Mouse (Mus musculus) heart, embryonic 13.5 days (tissue): ENCODE data around the gene Spock1. TPM values are rescaled to one million over a fixed set of nuclear protein-coding genes. Genes with fewer than 3 reads are reported as not detected.

Source experiments
- ATAC-seq: fragments of 200-750 bp; cut with Nextera tagmentation; 2 replicates; pipeline ENCODE4 v1.8.0; 2017; ENCODE audit warnings: moderate TSS enrichment; ENCODE audit not compliant: insufficient number of reproducible peaks, low FRiP score, low TSS enrichment; ENCODE audit errors: extremely low read depth
- H3K27ac ChIP-seq: fragments of 300-500 bp; sonication (generic); replicated peaks from 2 replicates; pipeline ENCODE4 v1.5.1; 2015; ENCODE audit warnings: moderate library complexity, mild to moderate bottlenecking, inconsistent platforms
- H3K27me3 ChIP-seq: fragments of 300-500 bp; sonication (generic); replicated peaks from 2 replicates; pipeline ENCODE4 v1.6.1; 2015; ENCODE audit warnings: mild to moderate bottlenecking, inconsistent platforms
- H3K36me3 ChIP-seq: fragments of 300-500 bp; sonication (generic); 2 replicates; pipeline ENCODE4 v1.6.1; 2015; ENCODE audit warnings: mild to moderate bottlenecking, inconsistent platforms
- H3K4me1 ChIP-seq: fragments of 300-500 bp; sonication (generic); 2 replicates; pipeline ENCODE4 v1.6.1; 2015; ENCODE audit warnings: inconsistent platforms
- H3K4me2 ChIP-seq: fragments of 300-500 bp; sonication (generic); 2 replicates; pipeline ENCODE4 v1.6.1; 2015; ENCODE audit warnings: inconsistent platforms, mild to moderate bottlenecking, moderate library complexity
- H3K4me3 ChIP-seq: fragments of 300-500 bp; sonication (generic); 2 replicates; pipeline ENCODE4 v1.5.1; 2015; ENCODE audit warnings: moderate library complexity, mild to moderate bottlenecking, inconsistent platforms
- H3K9ac ChIP-seq: fragments of 300-500 bp; sonication (generic); 2 replicates; pipeline ENCODE4 v1.6.1; 2015; ENCODE audit warnings: inconsistent platforms, mild to moderate bottlenecking, moderate library complexity
- H3K9me3 ChIP-seq: fragments of 300-500 bp; sonication (generic); 2 replicates; pipeline ENCODE4 v1.6.1; 2016; ENCODE audit warnings: inconsistent platforms
- WGBS: fragments of 180-500 bp; shearing (Covaris S2); methylation state at CpG from one replicate; pipeline ENCODE4 v1.1.7; 2015; ENCODE audit warnings: mixed read lengths; 5-methylcytosine and 5-hydroxymethylcytosine counted together
- polyA plus RNA-seq: library from polyadenylated mRNA; unstranded; fragments of >200 nt; fragmentation: Nextera tagmentation; extraction: Ambion mirVana; gene quantifications from 2 replicates; pipeline ENCODE4 v1.2.1, GENCODE M21; 2015

The Spock1 gene
- polyA plus RNA-seq, 1 experiment from 2014 or later = 0.31 TPM

- H3K27me3 ChIP-seq = peaks cover 29% of the 10 kb centered on the region
- ATAC-seq = no peak
- peaks cover 10% of the 10 kb centered on the region for H3K4me1 ChIP-seq
- peak overlapping the region; percentile 32; the same call in 1 of the 2 replicates for H3K27ac ChIP-seq
- no peak overlapping the region for H3K9ac ChIP-seq
- H3K36me3 ChIP-seq = no peaks in the 10 kb centered on the region
- H3K4me3 ChIP-seq = no peak overlapping the region
- H3K4me2 ChIP-seq = 0 out of 2 replicates have a peak overlapping the region, but pooled peaks have one; percentile 4
- WGBS = 39% methylated on average over 8 of the region's 8 CpGs
- no peaks in the 10 kb centered on the region for H3K9me3 ChIP-seq
Measured at GRCm38 (mm10) chr13:57536988-57537547, 371.1 kb downstream of the Spock1 start.

GRCm38 (mm10) chr13:57534325-57534724 is 373.8 kb downstream of the Spock1 start:
- Histone ChIP-seq H3K9me3 (no peaks in the 10 kb centered on the region), H3K9ac (no peak overlapping the region), H3K4me1 (peaks cover 13% of the 10 kb centered on the region), H3K4me2 (no peak overlapping the region), H3K4me3 (no peak overlapping the region), H3K36me3 (no peaks in the 10 kb centered on the region), H3K27me3 (peaks cover 27% of the 10 kb centered on the region), H3K27ac (no peak overlapping the region)
- ATAC-seq = no peak
- 80% methylated on average over 7 of the region's 7 CpGs for WGBS

- H3K9me3 ChIP-seq = no peaks in the 10 kb centered on the region
- ATAC-seq = no peak
Measured at GRCm38 (mm10) chr13:57525946-57526345, 382.2 kb downstream of the Spock1 start.

GRCm38 (mm10) chr13:57524546-57524945 is 383.6 kb downstream of the Spock1 start:
- Histone ChIP-seq H3K9ac (no peak overlapping the region), H3K27ac (no peak overlapping the region), H3K9me3 (no peaks in the 10 kb centered on the region), H3K4me3 (no peak overlapping the region), H3K36me3 (no peaks in the 10 kb centered on the region), H3K4me2 (no peak overlapping the region), H3K4me1 (peaks cover 13% of the 10 kb centered on the region), H3K27me3 (no peaks in the 10 kb centered on the region; the same call in 1 of the 2 replicates)
- WGBS = 27% methylated on average over 3 of the region's 3 CpGs
- ATAC-seq = no peak

More at GRCm38 (mm10) chr13:57525946-57526345, 382.2 kb downstream of the Spock1 start:
- Histone ChIP-seq H3K36me3 (no peaks in the 10 kb centered on the region), H3K9ac (no peak overlapping the region), H3K4me2 (no peak overlapping the region), H3K27ac (no peak overlapping the region), H3K27me3 (no peaks in the 10 kb centered on the region; the same call in none of the 2 replicates), H3K4me3 (no peak overlapping the region), H3K4me1 (peaks cover 13% of the 10 kb centered on the region)

DNA sequence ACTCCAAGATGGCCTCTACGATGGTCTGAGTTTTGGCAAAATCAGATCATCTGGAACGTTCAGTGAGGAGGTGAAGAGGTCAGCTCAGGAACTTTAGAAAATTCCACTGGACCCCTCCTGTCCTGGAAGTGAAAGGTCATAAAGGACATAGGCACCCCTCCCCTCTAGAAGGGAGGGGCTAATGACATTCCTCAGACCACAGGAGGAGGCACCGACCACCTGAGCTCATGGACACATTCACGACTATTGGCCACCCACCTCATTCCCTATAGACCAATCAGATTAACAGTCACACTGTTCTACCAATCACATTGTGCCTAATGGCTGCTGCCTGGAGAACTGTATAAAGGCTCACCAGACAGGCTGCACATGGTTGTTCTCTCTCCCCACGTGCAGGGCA is 384.8 kb downstream of the Spock1 start:
- Histone ChIP-seq H3K9ac (no peak overlapping the region), H3K27ac (no peak overlapping the region), H3K9me3 (no peaks in the 10 kb centered on the region), H3K4me1 (peaks cover 6% of the 10 kb centered on the region; the same call in 1 of the 2 replicates), H3K4me3 (no peak overlapping the region), H3K36me3 (no peaks in the 10 kb centered on the region), H3K27me3 (peaks cover under 1% of the 10 kb centered on the region), H3K4me2 (no peak overlapping the region)
- 83% methylated on average over 5 of the region's 5 CpGs for WGBS
- no peak for ATAC-seq

DNA sequence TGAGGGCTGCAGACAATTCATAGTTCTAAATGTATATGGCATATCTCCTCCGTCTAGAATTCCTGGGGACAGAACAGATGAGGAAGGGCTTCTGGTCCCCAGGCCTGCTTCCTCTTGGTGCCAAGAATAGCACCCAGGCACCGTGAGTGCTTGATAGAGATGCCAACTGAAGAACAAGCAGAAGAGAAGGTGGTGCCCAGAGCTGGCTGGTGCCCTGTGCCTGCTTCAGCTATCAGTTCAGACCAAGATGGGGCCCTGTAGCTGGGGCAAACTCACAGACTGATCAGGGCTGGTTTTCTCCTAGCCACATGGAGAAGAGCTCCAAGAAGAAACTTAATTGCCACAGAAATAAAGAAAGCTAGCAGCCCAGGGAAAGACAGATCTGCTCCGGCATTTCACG is 385.8 kb downstream of the Spock1 start:
- 57% methylated on average over 4 of the region's 4 CpGs for WGBS
- Histone ChIP-seq H3K9me3 (no peaks in the 10 kb centered on the region), H3K4me2 (no peak overlapping the region), H3K9ac (no peak overlapping the region), H3K36me3 (no peaks in the 10 kb centered on the region), H3K4me1 (peaks cover 6% of the 10 kb centered on the region; the same call in 1 of the 2 replicates), H3K27me3 (peaks cover 7% of the 10 kb centered on the region), H3K4me3 (no peak overlapping the region), H3K27ac (no peak overlapping the region)
- no peak for ATAC-seq

- peaks cover 6% of the 10 kb centered on the region; the same call in 1 of the 2 replicates for H3K4me1 ChIP-seq
- WGBS = 8% methylated on average over 3 of the region's 3 CpGs
- H3K9ac ChIP-seq = no peak overlapping the region
- H3K4me3 ChIP-seq = no peak overlapping the region
- H3K27ac ChIP-seq = no peak overlapping the region
- H3K9me3 ChIP-seq = no peaks in the 10 kb centered on the region
- no peak overlapping the region for H3K4me2 ChIP-seq
- H3K27me3 ChIP-seq = peaks cover 7% of the 10 kb centered on the region
- H3K36me3 ChIP-seq = no peaks in the 10 kb centered on the region
- ATAC-seq = no peak
Measured at GRCm38 (mm10) chr13:57521152-57521551, 387.0 kb downstream of the Spock1 start.

- H3K9me3 ChIP-seq = no peaks in the 10 kb centered on the region
- no peak overlapping the region for H3K4me3 ChIP-seq
- no peak overlapping the region for H3K4me2 ChIP-seq
- WGBS = 52% methylated on average over 11 of the region's 11 CpGs
- H3K4me1 ChIP-seq = peaks cover 4% of the 10 kb centered on the region; the same call in 1 of the 2 replicates
- H3K9ac ChIP-seq = no peak overlapping the region
- ATAC-seq = no peak
- no peak overlapping the region for H3K27ac ChIP-seq
- H3K27me3 ChIP-seq = peaks cover 7% of the 10 kb centered on the region
- H3K36me3 ChIP-seq = no peaks in the 10 kb centered on the region
Measured at GRCm38 (mm10) chr13:57519790-57520189, 388.3 kb downstream of the Spock1 start.

DNA sequence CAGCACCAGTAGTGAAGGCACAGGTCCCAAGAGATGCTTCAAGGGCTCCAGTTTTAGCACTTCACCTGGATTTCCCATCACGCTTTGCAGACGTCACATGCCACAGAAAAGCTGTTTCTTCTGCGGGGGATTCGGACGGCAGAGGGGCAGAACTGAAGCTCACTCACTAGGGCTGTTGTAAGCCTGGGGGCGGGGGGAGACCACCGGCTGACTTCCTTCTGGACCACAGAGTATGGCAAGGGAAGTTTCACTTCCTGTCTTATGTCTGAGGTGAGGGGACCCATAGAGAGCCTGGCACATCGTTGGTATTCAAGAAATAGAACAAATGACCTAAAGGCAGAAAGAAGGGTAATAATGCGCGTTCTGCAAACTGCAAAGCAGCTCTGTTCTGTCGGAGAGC is 392.4 kb downstream of the Spock1 start:
- H3K9me3 ChIP-seq = no peaks in the 10 kb centered on the region
- no peak for ATAC-seq
- no peaks in the 10 kb centered on the region for H3K36me3 ChIP-seq
- no peaks in the 10 kb centered on the region for H3K4me1 ChIP-seq
- peaks cover 7% of the 10 kb centered on the region for H3K27me3 ChIP-seq
- H3K4me2 ChIP-seq = no peak overlapping the region
- WGBS = 78% methylated on average over 11 of the region's 11 CpGs
- H3K9ac ChIP-seq = no peak overlapping the region
- no peak overlapping the region for H3K4me3 ChIP-seq
- no peak overlapping the region for H3K27ac ChIP-seq

DNA sequence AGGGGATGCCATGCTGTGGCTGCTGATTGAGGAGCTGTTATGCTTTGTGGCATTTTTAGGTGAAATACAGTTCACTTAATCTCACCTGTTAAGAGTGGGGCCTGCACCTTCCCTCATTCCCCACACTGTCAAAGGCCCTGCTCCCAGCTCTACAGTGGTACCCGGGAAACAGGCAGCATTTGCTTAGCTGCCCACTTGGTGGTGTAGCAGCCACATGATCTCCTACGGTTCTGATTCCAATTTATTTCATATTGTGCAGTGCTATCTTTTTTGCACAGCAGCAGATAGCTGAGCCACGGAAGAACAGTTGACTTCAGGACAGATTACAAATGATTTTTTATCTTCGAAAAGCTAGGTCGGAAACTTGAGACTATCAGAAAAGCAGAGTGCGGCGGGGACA is 406.6 kb downstream of the Spock1 start:
- H3K9me3 ChIP-seq = no peaks in the 10 kb centered on the region
- WGBS = 59% methylated on average over 7 of the region's 7 CpGs
- H3K27ac ChIP-seq = no peak overlapping the region
- no peak overlapping the region for H3K4me2 ChIP-seq
- no peak overlapping the region for H3K4me3 ChIP-seq
- no peak for ATAC-seq
- no peaks in the 10 kb centered on the region for H3K36me3 ChIP-seq
- H3K27me3 ChIP-seq = no peaks in the 10 kb centered on the region
- no peaks in the 10 kb centered on the region for H3K4me1 ChIP-seq
- H3K9ac ChIP-seq = no peak overlapping the region

GRCm38 (mm10) chr13:57496778-57497177 is 411.4 kb downstream of the Spock1 start:
- H3K4me3 ChIP-seq = no peak overlapping the region
- H3K36me3 ChIP-seq = no peaks in the 10 kb centered on the region
- 72% methylated on average over 7 of the region's 7 CpGs for whole genome bisulfite sequencing
- H3K4me2 ChIP-seq = no peak overlapping the region
- no peak for ATAC-seq
- no peak overlapping the region for H3K9ac ChIP-seq
- H3K27me3 ChIP-seq = no peaks in the 10 kb centered on the region
- H3K4me1 ChIP-seq = no peaks in the 10 kb centered on the region
- H3K27ac ChIP-seq = no peak overlapping the region
- no peaks in the 10 kb centered on the region for H3K9me3 ChIP-seq

DNA sequence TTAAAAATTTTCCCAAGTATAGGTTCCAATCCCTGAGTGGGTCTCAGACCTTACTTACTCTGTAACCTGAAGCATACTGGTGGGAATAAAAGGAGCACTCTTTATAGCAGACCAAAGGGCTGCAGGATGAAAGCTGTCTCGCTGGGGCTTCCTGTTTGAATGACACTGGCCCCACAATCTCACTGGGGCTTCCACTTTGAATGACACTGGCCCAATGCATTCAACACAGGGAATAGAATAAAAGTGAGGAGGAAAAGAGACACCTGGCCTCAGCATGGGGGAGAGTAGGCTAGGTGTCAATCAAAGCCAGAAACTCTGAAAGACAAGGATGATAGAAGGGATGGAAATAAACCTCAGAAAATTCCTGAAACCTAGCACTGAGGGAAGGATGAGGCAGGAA is 413.3 kb downstream of the Spock1 start:
- ATAC-seq = no peak
- no peaks in the 10 kb centered on the region for H3K9me3 ChIP-seq
- H3K4me1 ChIP-seq = no peaks in the 10 kb centered on the region
- WGBS = 46% methylated on average over 1 of the region's 1 CpGs
- H3K9ac ChIP-seq = no peak overlapping the region
- H3K4me2 ChIP-seq = no peak overlapping the region
- H3K4me3 ChIP-seq = no peak overlapping the region
- H3K27ac ChIP-seq = no peak overlapping the region
- H3K27me3 ChIP-seq = no peaks in the 10 kb centered on the region
- no peaks in the 10 kb centered on the region for H3K36me3 ChIP-seq
